Mouse (Mus musculus): ENCODE measurements around the gene 1700015G11Rik. TPM values are rescaled to one million over a fixed set of nuclear protein-coding genes. Genes with fewer than 3 reads are reported as not detected.
A peak's percentile ranks its signal among the peaks of the same experiment; 100 is the strongest.

1700015G11Rik gene
- polyA plus RNA-seq, 1 experiment from 2014 or later: not detected

- ATAC-seq (ENCODE audit: insufficient number of reproducible peaks, insufficient read depth, low FRiP score, low read depth): no peak
- WGBS: 84% methylated on average over 1 of the region's 1 CpGs
Measured at GRCm38 (mm10) chr7:52015180-52015579, 348 bp downstream of the 1700015G11Rik start.

GRCm38 (mm10) chr7:52013457-52013856 is 2.1 kb downstream of the 1700015G11Rik start:
- no peak overlapping the region for H3K9ac ChIP-seq (ENCODE audit: low read length)
- no peaks in the 10 kb centered on the region for H3K9me3 ChIP-seq (ENCODE audit: control insufficient read depth, low read length)
- no peak for ATAC-seq (ENCODE audit: insufficient number of reproducible peaks, insufficient read depth, low FRiP score, low read depth)
- no peak overlapping the region for H3K27ac ChIP-seq (replicated peaks in 1 of 2; ENCODE audit: control insufficient read depth in 1 of 2, insufficient read depth in 1 of 2, low read depth in 2 of 2, low read length in 2 of 2)
- WGBS: 74% methylated on average over 7 of the region's 7 CpGs
- H3K36me3 ChIP-seq (ENCODE audit: control insufficient read depth, insufficient read depth, low read length): no peaks in the 10 kb centered on the region
- no peak overlapping the region for H3K4me3 ChIP-seq (ENCODE audit: control insufficient read depth in 1 of 2, insufficient read depth in 1 of 2, low read depth in 1 of 2, low read length in 2 of 2)
- H3K27me3 ChIP-seq (ENCODE audit: control insufficient read depth, insufficient read depth, low read length): no peaks in the 10 kb centered on the region
- no peaks in the 10 kb centered on the region for H3K4me1 ChIP-seq (ENCODE audit: control insufficient read depth in 2 of 2, insufficient read depth in 2 of 2, low read length in 2 of 2)
- H3K4me2 ChIP-seq (ENCODE audit: low read length): no peak overlapping the region

More at GRCm38 (mm10) chr7:52015180-52015579, 348 bp downstream of the 1700015G11Rik start:
- Histone ChIP-seq H3K4me1 (ENCODE audit: control insufficient read depth in 2 of 2, insufficient read depth in 2 of 2, low read length in 2 of 2) (no peaks in the 10 kb centered on the region), H3K9ac (ENCODE audit: low read length) (no peak overlapping the region), H3K27me3 (ENCODE audit: control insufficient read depth, insufficient read depth, low read length) (no peaks in the 10 kb centered on the region), H3K36me3 (ENCODE audit: control insufficient read depth, insufficient read depth, low read length) (no peaks in the 10 kb centered on the region), H3K4me2 (ENCODE audit: low read length) (no peak overlapping the region), H3K27ac (replicated peaks in 1 of 2; ENCODE audit: control insufficient read depth in 1 of 2, insufficient read depth in 1 of 2, low read depth in 2 of 2, low read length in 2 of 2) (no peak overlapping the region), H3K9me3 (ENCODE audit: control insufficient read depth, low read length) (no peaks in the 10 kb centered on the region), H3K4me3 (ENCODE audit: control insufficient read depth in 1 of 2, insufficient read depth in 1 of 2, low read depth in 1 of 2, low read length in 2 of 2) (no peak overlapping the region)

GRCm38 (mm10) chr7:52007138-52007537 is 8.4 kb downstream of the 1700015G11Rik start:
- H3K4me3 ChIP-seq (ENCODE audit: control insufficient read depth in 1 of 2, insufficient read depth in 1 of 2, low read depth in 1 of 2, low read length in 2 of 2): no peak overlapping the region
- H3K9me3 ChIP-seq (ENCODE audit: control insufficient read depth, low read length): no peaks in the 10 kb centered on the region
- H3K27me3 ChIP-seq (ENCODE audit: control insufficient read depth, insufficient read depth, low read length): peaks cover 3% of the 10 kb centered on the region; the same call in 1 of the 2 replicates
- H3K27ac ChIP-seq (replicated peaks in 1 of 2; ENCODE audit: control insufficient read depth in 1 of 2, insufficient read depth in 1 of 2, low read depth in 2 of 2, low read length in 2 of 2): no peak overlapping the region
- H3K36me3 ChIP-seq (ENCODE audit: control insufficient read depth, insufficient read depth, low read length): no peaks in the 10 kb centered on the region
- 65% methylated on average over 2 of the region's 2 CpGs for WGBS
- H3K4me1 ChIP-seq (ENCODE audit: control insufficient read depth in 2 of 2, insufficient read depth in 2 of 2, low read length in 2 of 2): 0 out of 4 replicates have a peak, but pooled peaks cover 0 to 2% of the 10 kb centered on the region in 2 experiments
- ATAC-seq (ENCODE audit: insufficient number of reproducible peaks, insufficient read depth, low FRiP score, low read depth): no peak
- H3K9ac ChIP-seq (ENCODE audit: low read length): no peak overlapping the region
- H3K4me2 ChIP-seq (ENCODE audit: low read length): no peak overlapping the region

GRCm38 (mm10) chr7:52006296-52006630 is 9.3 kb downstream of the 1700015G11Rik start:
- Histone ChIP-seq H3K36me3 (ENCODE audit: control insufficient read depth, insufficient read depth, low read length) (no peaks in the 10 kb centered on the region), H3K4me3 (ENCODE audit: control insufficient read depth in 1 of 2, insufficient read depth in 1 of 2, low read depth in 1 of 2, low read length in 2 of 2) (peak overlapping the region; percentile 57 to 72), H3K27me3 (ENCODE audit: control insufficient read depth, insufficient read depth, low read length) (peaks cover 3% of the 10 kb centered on the region; the same call in 1 of the 2 replicates), H3K4me1 (ENCODE audit: control insufficient read depth in 2 of 2, insufficient read depth in 2 of 2, low read length in 2 of 2) (0 out of 4 replicates have a peak, but pooled peaks cover 0 to 2% of the 10 kb centered on the region in 2 experiments), H3K4me2 (ENCODE audit: low read length) (peak overlapping the region; percentile 67), H3K9me3 (ENCODE audit: control insufficient read depth, low read length) (no peaks in the 10 kb centered on the region), H3K27ac (replicated peaks in 1 of 2; ENCODE audit: control insufficient read depth in 1 of 2, insufficient read depth in 1 of 2, low read depth in 2 of 2, low read length in 2 of 2) (peak overlapping the region; percentile 0 to 25; a peak in 1 of 4 replicates), H3K9ac (ENCODE audit: low read length) (peak overlapping the region; percentile 0; the same call in 1 of the 2 replicates)
- WGBS: 2% methylated on average over 9 of the region's 9 CpGs
- no peak; the same call in 1 of the 2 replicates for ATAC-seq (ENCODE audit: insufficient number of reproducible peaks, insufficient read depth, low FRiP score, low read depth)

- Histone ChIP-seq H3K9ac (ENCODE audit: low read length) (peak within 1 kb of the TSS; percentile 77), H3K27me3 (ENCODE audit: control insufficient read depth, insufficient read depth, low read length) (peaks cover 3% of the 10 kb centered on the region; the same call in 1 of the 2 replicates), H3K36me3 (ENCODE audit: control insufficient read depth, insufficient read depth, low read length) (no peaks in the 10 kb centered on the region), H3K27ac (replicated peaks in 1 of 2; ENCODE audit: control insufficient read depth in 1 of 2, insufficient read depth in 1 of 2, low read depth in 2 of 2, low read length in 2 of 2) (peak within 1 kb of the TSS; percentile 25 to 53; a peak in 3 of 4 replicates), H3K4me2 (ENCODE audit: low read length) (peak within 1 kb of the TSS; percentile 67), H3K9me3 (ENCODE audit: control insufficient read depth, low read length) (no peaks in the 10 kb centered on the region), H3K4me1 (ENCODE audit: control insufficient read depth in 2 of 2, insufficient read depth in 2 of 2, low read length in 2 of 2) (0 out of 4 replicates have a peak, but pooled peaks cover 0 to 2% of the 10 kb centered on the region in 2 experiments), H3K4me3 (ENCODE audit: control insufficient read depth in 1 of 2, insufficient read depth in 1 of 2, low read depth in 1 of 2, low read length in 2 of 2) (peak within 1 kb of the TSS; percentile 58 to 72)
- WGBS: under 1% methylated on average over 36 of the region's 47 CpGs
- ATAC-seq (ENCODE audit: insufficient number of reproducible peaks, insufficient read depth, low FRiP score, low read depth): peak; percentile 96
Measured at GRCm38 (mm10) chr7:52005511-52006295, 9.8 kb downstream of the 1700015G11Rik start, which contains the start of gene Svip. Gene Svip (minus strand): TSS chr7:52006018.

GRCm38 (mm10) chr7:51991020-51991419 is 24.5 kb downstream of the 1700015G11Rik start:
- Histone ChIP-seq H3K4me2 (ENCODE audit: low read length) (no peak overlapping the region), H3K9me3 (ENCODE audit: control insufficient read depth, low read length) (no peaks in the 10 kb centered on the region), H3K9ac (ENCODE audit: low read length) (no peak overlapping the region), H3K27me3 (ENCODE audit: control insufficient read depth, insufficient read depth, low read length) (no peaks in the 10 kb centered on the region), H3K4me3 (ENCODE audit: control insufficient read depth in 1 of 2, insufficient read depth in 1 of 2, low read depth in 1 of 2, low read length in 2 of 2) (no peak overlapping the region), H3K36me3 (ENCODE audit: control insufficient read depth, insufficient read depth, low read length) (no peaks in the 10 kb centered on the region), H3K4me1 (ENCODE audit: control insufficient read depth in 2 of 2, insufficient read depth in 2 of 2, low read length in 2 of 2) (peaks cover 0 to 2% of the 10 kb centered on the region in 2 experiments; a peak in 1 of 4 replicates), H3K27ac (replicated peaks in 1 of 2; ENCODE audit: control insufficient read depth in 1 of 2, insufficient read depth in 1 of 2, low read depth in 2 of 2, low read length in 2 of 2) (no peak overlapping the region)
- no peak for ATAC-seq (ENCODE audit: insufficient number of reproducible peaks, insufficient read depth, low FRiP score, low read depth)
- WGBS: 42% methylated on average over 3 of the region's 3 CpGs

GRCm38 (mm10) chr7:51986909-51987308 is 28.6 kb downstream of the 1700015G11Rik start:
- Histone ChIP-seq H3K9ac (ENCODE audit: low read length) (no peak overlapping the region), H3K4me3 (ENCODE audit: control insufficient read depth in 1 of 2, insufficient read depth in 1 of 2, low read depth in 1 of 2, low read length in 2 of 2) (no peak overlapping the region), H3K4me1 (ENCODE audit: control insufficient read depth in 2 of 2, insufficient read depth in 2 of 2, low read length in 2 of 2) (peaks cover 3 to 10% of the 10 kb centered on the region in 2 experiments), H3K36me3 (ENCODE audit: control insufficient read depth, insufficient read depth, low read length) (no peaks in the 10 kb centered on the region), H3K4me2 (ENCODE audit: low read length) (no peak overlapping the region), H3K27ac (replicated peaks in 1 of 2; ENCODE audit: control insufficient read depth in 1 of 2, insufficient read depth in 1 of 2, low read depth in 2 of 2, low read length in 2 of 2) (no peak overlapping the region), H3K27me3 (ENCODE audit: control insufficient read depth, insufficient read depth, low read length) (peaks cover 10% of the 10 kb centered on the region), H3K9me3 (ENCODE audit: control insufficient read depth, low read length) (no peaks in the 10 kb centered on the region)
- 53% methylated on average over 6 of the region's 6 CpGs for WGBS
- ATAC-seq (ENCODE audit: insufficient number of reproducible peaks, insufficient read depth, low FRiP score, low read depth): no peak

Data from heart, embryonic 14.5 days (tissue).